Mouse (Mus musculus) hindbrain, embryonic 16.5 days (tissue): Measurements from ENCODE around the gene Pml. TPM values are rescaled to one million over a fixed set of nuclear protein-coding genes. Genes with fewer than 3 reads are reported as not detected.

Experiments
- ATAC-seq: fragments of 200-750 bp; cut with Nextera tagmentation; 2 replicates; pipeline ENCODE4 v1.8.0; 2017; ENCODE audit warnings: moderate TSS enrichment, moderate library complexity
- H3K27ac ChIP-seq: fragments of 300-500 bp; sonication (generic); 2 replicates; pipeline ENCODE4 v1.5.1; 2014; ENCODE audit warnings: low read depth, mild to moderate bottlenecking, control low read depth, low read length, moderate library complexity
- H3K27me3 ChIP-seq: fragments of 300-500 bp; sonication (generic); replicated peaks from 2 replicates; pipeline ENCODE4 v1.6.1; 2014; ENCODE audit warnings: low read length; ENCODE audit not compliant: control insufficient read depth, insufficient read depth
- H3K36me3 ChIP-seq: fragments of 300-500 bp; sonication (generic); 2 replicates; pipeline ENCODE4 v1.6.1; 2014; ENCODE audit warnings: mild to moderate bottlenecking, low read length, moderate library complexity, mixed read lengths; ENCODE audit not compliant: control insufficient read depth, insufficient read depth
- H3K4me1 ChIP-seq: fragments of 300-500 bp; sonication (generic); 2 replicates; pipeline ENCODE4 v1.6.1; 2014; ENCODE audit warnings: low read depth, low read length; ENCODE audit not compliant: control insufficient read depth, insufficient read depth
- H3K4me2 ChIP-seq: fragments of 300-500 bp; sonication (generic); 2 replicates; pipeline ENCODE4 v1.6.1; 2014; ENCODE audit warnings: mild to moderate bottlenecking, low read length, control low read depth, moderate library complexity
- H3K4me3 ChIP-seq: fragments of 300-500 bp; sonication (generic); 2 replicates; pipeline ENCODE4 v1.5.1; 2014; ENCODE audit warnings: mild to moderate bottlenecking, low read length, control low read depth, moderate library complexity
- H3K9ac ChIP-seq: fragments of 300-500 bp; sonication (generic); 2 replicates; pipeline ENCODE4 v1.6.1; 2014; ENCODE audit warnings: low read depth, mild to moderate bottlenecking, control low read depth, low read length, moderate library complexity
- H3K9me3 ChIP-seq: fragments of 300-500 bp; sonication (generic); 2 replicates; pipeline ENCODE4 v1.6.1; 2014; ENCODE audit warnings: mild to moderate bottlenecking, low read length, moderate library complexity; ENCODE audit not compliant: control insufficient read depth
- WGBS: fragments of 180-500 bp; shearing (Covaris S2); extraction: QIAGEN DNeasy Blood & Tissue Kit; methylation state at CpG from one replicate; pipeline ENCODE4 v1.1.7; 2014; 5-methylcytosine and 5-hydroxymethylcytosine counted together
- polyA plus RNA-seq: library from polyadenylated mRNA; unstranded; fragments of >200 nt; fragmentation: Nextera tagmentation; extraction: Ambion mirVana; gene quantifications from 2 replicates; pipeline ENCODE4 v1.2.1, GENCODE M21; 2015

The Pml gene
- polyA plus RNA-seq, 1 experiment from 2014 or later: 3.9 TPM

DNA sequence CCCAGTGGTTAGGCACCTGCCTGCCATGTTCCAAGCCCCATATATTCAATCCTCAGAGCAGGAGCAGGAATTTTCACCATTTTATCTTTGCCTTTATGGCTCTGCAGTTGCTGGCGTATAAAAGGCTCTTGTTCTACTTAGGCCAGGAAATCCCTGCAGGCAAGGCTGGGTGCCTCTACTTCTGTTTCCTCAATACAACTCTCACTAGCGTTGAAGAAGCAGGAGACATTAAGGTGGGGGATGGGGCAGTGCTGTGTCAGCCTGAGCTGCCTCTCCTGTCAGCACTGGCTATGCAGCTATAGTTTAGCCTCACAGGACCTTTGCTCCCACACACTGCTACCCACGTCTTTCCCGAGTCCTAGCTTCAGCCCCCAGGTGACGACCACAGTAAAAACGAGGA is 17.8 kb downstream of the Pml start:
- no peaks in the 10 kb centered on the region for H3K27me3 ChIP-seq
- 78% methylated on average over 6 of the region's 6 CpGs for WGBS

DNA sequence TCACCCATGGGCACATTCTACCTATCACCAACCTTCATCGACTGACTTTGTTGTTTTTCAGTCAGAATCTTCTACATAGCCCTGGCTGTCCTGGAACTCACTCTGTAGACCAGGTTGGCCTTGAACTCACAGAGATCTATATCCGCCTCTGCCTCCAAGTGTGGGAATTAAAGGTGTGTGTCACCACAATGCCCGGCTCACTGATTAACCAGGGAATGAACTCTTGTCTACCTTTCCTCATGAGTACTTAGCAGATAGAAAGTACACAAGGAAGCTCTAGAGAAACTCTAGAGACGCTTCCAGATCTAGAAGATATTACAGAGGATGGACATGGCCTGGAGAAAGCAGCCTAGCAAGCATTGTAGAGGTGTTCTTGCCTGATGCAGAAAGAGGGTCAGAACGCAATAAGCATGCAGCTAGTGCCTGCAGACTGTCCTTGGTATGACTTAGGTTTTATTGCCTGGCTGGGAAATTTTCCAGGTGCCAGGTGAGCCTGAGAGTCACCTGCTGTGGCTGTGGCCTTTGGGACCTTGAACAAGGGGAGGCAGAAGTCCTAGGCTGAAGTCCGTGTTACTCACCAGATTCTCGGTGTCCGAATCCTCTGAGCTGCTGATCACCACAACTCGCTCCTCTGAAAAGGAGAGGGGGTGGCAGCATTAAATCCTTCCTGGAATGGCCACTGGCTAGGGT is 20.7 kb downstream of the Pml start:
- H3K36me3 ChIP-seq: 0 out of 2 replicates have a peak, but pooled peaks cover 2% of the 10 kb centered on the region
- H3K4me2 ChIP-seq: no peak overlapping the region
- H3K27ac ChIP-seq: no peak overlapping the region
- no peaks in the 10 kb centered on the region for H3K27me3 ChIP-seq
- no peak overlapping the region for H3K4me3 ChIP-seq
- no peaks in the 10 kb centered on the region for H3K4me1 ChIP-seq
- no peak overlapping the region for H3K9ac ChIP-seq
- no peaks in the 10 kb centered on the region for H3K9me3 ChIP-seq
- 95% methylated on average over 9 of the region's 9 CpGs for WGBS
- no peak for ATAC-seq

More for the DNA sequence above, 17.8 kb downstream of the Pml start:
- Histone ChIP-seq H3K4me1 (no peaks in the 10 kb centered on the region), H3K4me2 (no peak overlapping the region), H3K9me3 (no peaks in the 10 kb centered on the region), H3K36me3 (0 out of 2 replicates have a peak, but pooled peaks cover 2% of the 10 kb centered on the region), H3K4me3 (no peak overlapping the region), H3K27ac (no peak overlapping the region), H3K9ac (no peak overlapping the region)
- ATAC-seq: no peak

GRCm38 (mm10) chr9:58225915-58226913 is 23.4 kb downstream of the Pml start:
- H3K9ac ChIP-seq: no peak overlapping the region
- 64% methylated on average over 9 of the region's 9 CpGs for WGBS
- H3K4me3 ChIP-seq: no peak overlapping the region
- H3K27ac ChIP-seq: no peak overlapping the region
- H3K36me3 ChIP-seq: 0 out of 2 replicates have a peak, but pooled peaks cover 2% of the 10 kb centered on the region
- H3K4me2 ChIP-seq: no peak overlapping the region
- ATAC-seq: no peak
- H3K9me3 ChIP-seq: no peaks in the 10 kb centered on the region
- no peaks in the 10 kb centered on the region for H3K27me3 ChIP-seq
- H3K4me1 ChIP-seq: no peaks in the 10 kb centered on the region

DNA sequence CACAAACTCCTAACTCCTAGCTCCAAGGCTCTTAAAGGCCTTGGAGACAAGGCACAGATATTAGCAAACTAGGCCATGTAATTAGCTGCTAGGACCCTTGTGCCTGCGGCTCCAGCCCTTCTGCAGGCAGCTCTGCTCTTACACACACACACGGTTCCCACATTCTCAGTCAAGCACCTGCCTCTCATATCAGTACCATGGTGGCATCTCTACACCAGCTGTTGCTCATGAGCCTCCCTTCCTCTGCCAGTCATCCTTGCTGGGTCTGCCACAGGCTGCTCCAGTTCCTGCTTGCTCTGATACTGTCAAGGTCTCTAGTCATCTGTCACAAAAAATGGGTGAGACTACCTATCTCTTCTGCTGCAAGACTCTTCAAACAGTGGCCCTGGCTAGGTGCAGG is 25.2 kb downstream of the Pml start:
- ATAC-seq: no peak
- no peak overlapping the region for H3K9ac ChIP-seq
- 88% methylated on average over 2 of the region's 2 CpGs for WGBS

GRCm38 (mm10) chr9:58220218-58220903 is 29.2 kb downstream of the Pml start:
- Histone ChIP-seq H3K4me3 (no peak overlapping the region), H3K4me2 (no peak overlapping the region), H3K36me3 (no peaks in the 10 kb centered on the region), H3K4me1 (no peaks in the 10 kb centered on the region), H3K27me3 (no peaks in the 10 kb centered on the region), H3K27ac (no peak overlapping the region), H3K9me3 (no peaks in the 10 kb centered on the region), H3K9ac (no peak overlapping the region)
- WGBS: 74% methylated on average over 24 of the region's 24 CpGs
- ATAC-seq: no peak

More for the DNA sequence above, 25.2 kb downstream of the Pml start:
- no peak overlapping the region for H3K4me3 ChIP-seq
- H3K27me3 ChIP-seq: no peaks in the 10 kb centered on the region
- H3K4me2 ChIP-seq: no peak overlapping the region
- 0 out of 2 replicates have a peak, but pooled peaks cover 2% of the 10 kb centered on the region for H3K36me3 ChIP-seq
- no peak overlapping the region for H3K27ac ChIP-seq
- no peaks in the 10 kb centered on the region for H3K9me3 ChIP-seq
- H3K4me1 ChIP-seq: no peaks in the 10 kb centered on the region

- Histone ChIP-seq H3K4me3 (no peak overlapping the region), H3K9me3 (no peaks in the 10 kb centered on the region), H3K36me3 (no peaks in the 10 kb centered on the region), H3K27me3 (no peaks in the 10 kb centered on the region), H3K9ac (no peak overlapping the region), H3K27ac (no peak overlapping the region), H3K4me2 (no peak overlapping the region), H3K4me1 (no peaks in the 10 kb centered on the region)
- ATAC-seq: no peak
- WGBS: 88% methylated on average over 3 of the region's 3 CpGs
Observed at GRCm38 (mm10) chr9:58218539-58218938, 31.0 kb downstream of the Pml start.

- Histone ChIP-seq H3K9me3 (no peaks in the 10 kb centered on the region), H3K9ac (no peak overlapping the region), H3K27me3 (no peaks in the 10 kb centered on the region), H3K4me1 (no peaks in the 10 kb centered on the region), H3K27ac (no peak overlapping the region), H3K36me3 (no peaks in the 10 kb centered on the region), H3K4me2 (no peak overlapping the region), H3K4me3 (no peak overlapping the region)
- peak; percentile 66 for ATAC-seq
- WGBS: 45% methylated on average over 6 of the region's 6 CpGs
Observed at GRCm38 (mm10) chr9:58216402-58216801, 33.2 kb downstream of the Pml start.

GRCm38 (mm10) chr9:58214519-58215180 is 34.9 kb downstream of the Pml start:
- whole genome bisulfite sequencing: 59% methylated on average over 8 of the region's 8 CpGs
- no peak for ATAC-seq
- H3K27ac ChIP-seq: no peak overlapping the region
- no peaks in the 10 kb centered on the region for H3K4me1 ChIP-seq
- no peaks in the 10 kb centered on the region for H3K27me3 ChIP-seq
- no peaks in the 10 kb centered on the region for H3K9me3 ChIP-seq
- H3K4me3 ChIP-seq: no peak overlapping the region
- H3K4me2 ChIP-seq: no peak overlapping the region
- H3K9ac ChIP-seq: no peak overlapping the region
- no peaks in the 10 kb centered on the region for H3K36me3 ChIP-seq
